Mouse (Mus musculus) cerebellum, adult 2 months (tissue): ENCODE results near the gene Mrpl51. TPM values are rescaled to one million over a fixed set of nuclear protein-coding genes. Genes with fewer than 3 reads are reported as not detected.
A peak's percentile ranks its signal among the peaks of the same experiment; 100 is the strongest.

Experiments
- DNase-seq, 2 experiments: peaks; one replicate each; pipeline ENCODE4 v3.0.0; 2021
- H3K27ac ChIP-seq: fragments of 200-500 bp; 2 replicates; pipeline ENCODE4 v1.5.1; 2012; ENCODE audit warnings: low read length, control low read depth, inconsistent platforms; ENCODE audit not compliant: insufficient read depth
- H3K27me3 ChIP-seq: fragments of 200-500 bp; 2 replicates; pipeline ENCODE4 v1.6.1; 2012; ENCODE audit warnings: inconsistent platforms, mild to moderate bottlenecking, low read length, moderate library complexity; ENCODE audit not compliant: control insufficient read depth, insufficient read depth
- H3K4me1 ChIP-seq: fragments of 200-500 bp; 2 replicates; pipeline ENCODE4 v1.6.1; 2011; ENCODE audit warnings: low read length; ENCODE audit not compliant: control insufficient read depth, insufficient read depth
- H3K4me3 ChIP-seq: fragments of 200-500 bp; replicated peaks from 2 replicates; pipeline ENCODE3; 2011; ENCODE audit warnings: mild to moderate bottlenecking, low read depth, low read length, control low read depth; ENCODE audit not compliant: insufficient read depth
- CTCF ChIP-seq: fragments of 200-500 bp; IDR thresholded peaks from 2 replicates; pipeline ENCODE4 v1.5.1; 2011; ENCODE audit warnings: low read depth, mild to moderate bottlenecking, control low read depth, low read length, moderate library complexity, borderline replicate concordance; ENCODE audit not compliant: insufficient read depth
- POLR2A ChIP-seq: fragments of 200-500 bp; IDR thresholded peaks from 2 replicates; pipeline ENCODE4 v1.6.1; 2011; ENCODE audit warnings: low read length, control low read depth, borderline replicate concordance; ENCODE audit not compliant: insufficient read depth
- WGBS: fragments of 180-500 bp; shearing (Covaris S2); methylation state at CpG from one replicate; pipeline ENCODE4 v1.1.7; 2018; 5-methylcytosine and 5-hydroxymethylcytosine counted together
- polyA plus RNA-seq: library from polyadenylated mRNA; depleted of rRNA; stranded (reverse); fragments of >200 nt; gene quantifications from 2 replicates; pipeline ENCODE4 v1.2.3, GENCODE M21; 2012

Mrpl51 gene
- polyA plus RNA-seq, 1 experiment: 70.4 TPM

GRCm38 (mm10) chr6:125212621-125213020, 21.0 kb downstream of the Mrpl51 start:
- Histone ChIP-seq H3K27me3 (no peaks in the 10 kb centered on the region), H3K4me3 (no peak overlapping the region), H3K27ac (no peak overlapping the region), H3K4me1 (peaks cover 2% of the 10 kb centered on the region)
- TF ChIP-seq CTCF: no peak
- no peak for TF ChIP-seq POLR2A
- 15% methylated on average over 2 of the region's 2 CpGs for WGBS
- DNase-seq: no peak

- H3K27ac ChIP-seq: no peak overlapping the region
- 68% methylated on average over 6 of the region's 6 CpGs for WGBS
- DNase-seq: no peak
- no peak overlapping the region for H3K4me3 ChIP-seq
- H3K4me1 ChIP-seq: peaks cover 8% of the 10 kb centered on the region
- TF ChIP-seq POLR2A (no peak), CTCF (no peak)
- no peaks in the 10 kb centered on the region for H3K27me3 ChIP-seq
Measured at GRCm38 (mm10) chr6:125213129-125213528, 21.5 kb downstream of the Mrpl51 start.

- no peak overlapping the region for H3K27ac ChIP-seq
- no peaks in the 10 kb centered on the region for H3K27me3 ChIP-seq
- no peak overlapping the region for H3K4me3 ChIP-seq
- peaks cover 9% of the 10 kb centered on the region for H3K4me1 ChIP-seq
- DNase-seq: no peak
- TF ChIP-seq POLR2A (no peak), CTCF (no peak)
- WGBS: 49% methylated on average over 6 of the region's 6 CpGs
Measured at GRCm38 (mm10) chr6:125213715-125214114, 22.1 kb downstream of the Mrpl51 start.

GRCm38 (mm10) chr6:125215148-125215954, 23.8 kb downstream of the Mrpl51 start, which contains the start of gene Vamp1:
Gene Vamp1, plus strand, starts transcription at chr6:125215551.
- peak within 1 kb of the TSS; percentile 82 for H3K4me3 ChIP-seq
- DNase-seq: peak; percentile 98
- no peak for TF ChIP-seq CTCF
- TF ChIP-seq POLR2A: peak; percentile 93
- under 1% methylated on average over 48 of the region's 48 CpGs for WGBS
- H3K27ac ChIP-seq: peak within 1 kb of the TSS; percentile 90
- no peaks in the 10 kb centered on the region for H3K27me3 ChIP-seq
- H3K4me1 ChIP-seq: peaks cover 9% of the 10 kb centered on the region

GRCm38 (mm10) chr6:125216898-125217297, 25.3 kb downstream of the Mrpl51 start:
- peak overlapping the region; percentile 18 for H3K4me3 ChIP-seq

GRCm38 (mm10) chr6:125217899-125218298, 26.3 kb downstream of the Mrpl51 start:
- H3K4me3 ChIP-seq: no peak overlapping the region
- H3K27ac ChIP-seq: no peak overlapping the region
- H3K4me1 ChIP-seq: peaks cover 9% of the 10 kb centered on the region
- H3K27me3 ChIP-seq: no peaks in the 10 kb centered on the region
- TF ChIP-seq POLR2A (no peak), CTCF (no peak)
- DNase-seq: peak in 1 of 2 experiments; percentile 38
- WGBS: 48% methylated on average over 11 of the region's 11 CpGs

More at GRCm38 (mm10) chr6:125216898-125217297, 25.3 kb downstream of the Mrpl51 start:
- Histone ChIP-seq H3K27ac (no peak overlapping the region), H3K4me1 (peaks cover 9% of the 10 kb centered on the region), H3K27me3 (no peaks in the 10 kb centered on the region)
- TF ChIP-seq POLR2A (no peak), CTCF (no peak)
- 44% methylated on average over 2 of the region's 2 CpGs for WGBS
- peak; percentile 47 to 58 for DNase-seq

GRCm38 (mm10) chr6:125218963-125219362, 27.4 kb downstream of the Mrpl51 start:
- no peaks in the 10 kb centered on the region for H3K27me3 ChIP-seq
- peak; percentile 59 to 61 for DNase-seq
- no peak overlapping the region for H3K4me3 ChIP-seq
- WGBS: 64% methylated on average over 4 of the region's 4 CpGs
- peaks cover 9% of the 10 kb centered on the region for H3K4me1 ChIP-seq
- TF ChIP-seq CTCF: peak; percentile 58
- no peak for TF ChIP-seq POLR2A
- H3K27ac ChIP-seq: no peak overlapping the region
